Mouse (Mus musculus) intestine, embryonic 15.5 days (tissue): ENCODE results near the gene Col8a2. TPM values are rescaled to one million over a fixed set of nuclear protein-coding genes. Genes with fewer than 3 reads are reported as not detected.
A peak's percentile ranks its signal among the peaks of the same experiment; 100 is the strongest.

Experiments used
- ATAC-seq: fragments of 200-750 bp; cut with Nextera tagmentation; 2 replicates; pipeline ENCODE4 v1.8.0; 2017; ENCODE audit warnings: moderate TSS enrichment, moderate library complexity
- H3K27ac ChIP-seq: fragments of 300-500 bp; sonication (generic); 2 replicates; pipeline ENCODE4 v1.5.1; 2015; ENCODE audit warnings: mild to moderate bottlenecking, inconsistent platforms
- H3K27me3 ChIP-seq: fragments of 300-500 bp; sonication (generic); replicated peaks from 2 replicates; pipeline ENCODE4 v1.6.1; 2015; ENCODE audit warnings: inconsistent platforms
- H3K36me3 ChIP-seq: fragments of 300-500 bp; sonication (generic); 2 replicates; pipeline ENCODE4 v1.6.1; 2015; ENCODE audit warnings: inconsistent platforms
- H3K4me1 ChIP-seq: fragments of 300-500 bp; sonication (generic); replicated peaks from 2 replicates; pipeline ENCODE4 v1.6.1; 2015; ENCODE audit warnings: inconsistent platforms
- H3K4me2 ChIP-seq: fragments of 300-500 bp; sonication (generic); replicated peaks from 2 replicates; pipeline ENCODE4 v1.6.1; 2015; ENCODE audit warnings: mild to moderate bottlenecking, inconsistent platforms
- H3K4me3 ChIP-seq: fragments of 300-500 bp; sonication (generic); replicated peaks from 2 replicates; pipeline ENCODE4 v1.5.1; 2015; ENCODE audit warnings: inconsistent platforms
- H3K9ac ChIP-seq: fragments of 300-500 bp; sonication (generic); 2 replicates; pipeline ENCODE4 v1.6.1; 2015; ENCODE audit warnings: inconsistent platforms
- H3K9me3 ChIP-seq: fragments of 300-500 bp; sonication (generic); 2 replicates; pipeline ENCODE4 v1.6.1; 2016; ENCODE audit warnings: inconsistent platforms
- WGBS: fragments of 180-500 bp; shearing (Covaris S2); methylation state at CpG from one replicate; pipeline ENCODE4 v1.1.7; 2015; 5-methylcytosine and 5-hydroxymethylcytosine counted together
- polyA plus RNA-seq: library from polyadenylated mRNA; unstranded; fragments of >200 nt; fragmentation: Nextera tagmentation; extraction: Ambion mirVana; gene quantifications from 2 replicates; pipeline ENCODE4 v1.2.1, GENCODE M21; 2015

Col8a2 gene
- polyA plus RNA-seq, 1 experiment from 2014 or later: 8.2 TPM

GRCm38 (mm10) chr4:126254315-126255112, 32.1 kb upstream of the Col8a2 start:
- WGBS: 32% methylated on average over 9 of the region's 9 CpGs
- Histone ChIP-seq H3K27ac (peak overlapping the region; percentile 92; the same call in 1 of the 2 replicates), H3K27me3 (no peaks in the 10 kb centered on the region), H3K36me3 (no peaks in the 10 kb centered on the region), H3K4me1 (peaks cover 60% of the 10 kb centered on the region), H3K4me2 (peak overlapping the region; percentile 81), H3K9ac (peak overlapping the region; percentile 95), H3K4me3 (peak overlapping the region; percentile 97), H3K9me3 (no peaks in the 10 kb centered on the region)
- ATAC-seq: no peak

GRCm38 (mm10) chr4:126255113-126256001, 31.2 kb upstream of the Col8a2 start:
- under 1% methylated on average over 46 of the region's 50 CpGs for WGBS
- H3K36me3 ChIP-seq: no peaks in the 10 kb centered on the region
- peak overlapping the region; percentile 95 for H3K9ac ChIP-seq
- H3K4me2 ChIP-seq: peak overlapping the region; percentile 81
- peak overlapping the region; percentile 92 for H3K27ac ChIP-seq
- no peaks in the 10 kb centered on the region for H3K27me3 ChIP-seq
- peak overlapping the region; percentile 97 for H3K4me3 ChIP-seq
- no peaks in the 10 kb centered on the region for H3K9me3 ChIP-seq
- peaks cover 62% of the 10 kb centered on the region for H3K4me1 ChIP-seq
- 0 out of 2 replicates have a peak, but pooled peaks have one; percentile 0 for ATAC-seq

- WGBS: under 1% methylated on average over 58 of the region's 59 CpGs
Observed at GRCm38 (mm10) chr4:126256131-126256791, 30.3 kb upstream of the Col8a2 start, which contains the start of gene Map7d1. TSS of gene Map7d1 (minus strand) at chr4:126256343.

GRCm38 (mm10) chr4:126256967-126257881, 29.4 kb upstream of the Col8a2 start:
- Histone ChIP-seq H3K36me3 (no peaks in the 10 kb centered on the region), H3K4me2 (peak overlapping the region; percentile 81), H3K27me3 (no peaks in the 10 kb centered on the region), H3K4me3 (peak overlapping the region; percentile 97), H3K4me1 (peaks cover 54% of the 10 kb centered on the region), H3K27ac (peak overlapping the region; percentile 92), H3K9me3 (no peaks in the 10 kb centered on the region), H3K9ac (peak overlapping the region; percentile 95)
- WGBS: 10% methylated on average over 26 of the region's 26 CpGs
- no peak for ATAC-seq

More at GRCm38 (mm10) chr4:126256131-126256791, 30.3 kb upstream of the Col8a2 start, which contains the start of gene Map7d1:
- Histone ChIP-seq H3K4me3 (peak within 1 kb of the TSS; percentile 97), H3K9me3 (no peaks in the 10 kb centered on the region), H3K27ac (peak within 1 kb of the TSS; percentile 92), H3K4me1 (peaks cover 63% of the 10 kb centered on the region), H3K9ac (peak within 1 kb of the TSS; percentile 95), H3K36me3 (no peaks in the 10 kb centered on the region), H3K4me2 (peak within 1 kb of the TSS; percentile 81), H3K27me3 (no peaks in the 10 kb centered on the region)
- ATAC-seq: peak; percentile 90

- H3K27ac ChIP-seq: peak overlapping the region; percentile 88
- H3K4me2 ChIP-seq: peak overlapping the region; percentile 50; the same call in 1 of the 2 replicates
- no peak for ATAC-seq
- H3K27me3 ChIP-seq: no peaks in the 10 kb centered on the region
- H3K9ac ChIP-seq: no peak overlapping the region
- WGBS: 35% methylated on average over 3 of the region's 3 CpGs
- peaks cover 48% of the 10 kb centered on the region for H3K4me1 ChIP-seq
- no peaks in the 10 kb centered on the region for H3K9me3 ChIP-seq
- no peak overlapping the region for H3K4me3 ChIP-seq
- no peaks in the 10 kb centered on the region for H3K36me3 ChIP-seq
Observed at GRCm38 (mm10) chr4:126259063-126259462, 27.5 kb upstream of the Col8a2 start.

- Histone ChIP-seq H3K4me2 (peak overlapping the region; percentile 50), H3K27me3 (no peaks in the 10 kb centered on the region), H3K27ac (peak overlapping the region; percentile 88), H3K9ac (no peak overlapping the region), H3K4me1 (peaks cover 42% of the 10 kb centered on the region), H3K9me3 (no peaks in the 10 kb centered on the region), H3K4me3 (0 out of 2 replicates have a peak overlapping the region, but pooled peaks have one; percentile 6), H3K36me3 (no peaks in the 10 kb centered on the region)
- no peak for ATAC-seq
- WGBS: 6% methylated on average over 15 of the region's 15 CpGs
Observed at GRCm38 (mm10) chr4:126259523-126260160, 27.0 kb upstream of the Col8a2 start.

- Histone ChIP-seq H3K27me3 (no peaks in the 10 kb centered on the region), H3K4me1 (peaks cover 35% of the 10 kb centered on the region), H3K9ac (peak overlapping the region; percentile 10), H3K36me3 (no peaks in the 10 kb centered on the region), H3K4me3 (no peak overlapping the region), H3K27ac (peak overlapping the region; percentile 88), H3K4me2 (peak overlapping the region; percentile 50), H3K9me3 (no peaks in the 10 kb centered on the region)
- peak; percentile 47 for ATAC-seq
- WGBS: 4% methylated on average over 10 of the region's 10 CpGs
Observed at GRCm38 (mm10) chr4:126260520-126261201, 25.9 kb upstream of the Col8a2 start.

- Histone ChIP-seq H3K9me3 (no peaks in the 10 kb centered on the region), H3K4me1 (peaks cover 35% of the 10 kb centered on the region), H3K4me2 (peak overlapping the region; percentile 50), H3K9ac (no peak overlapping the region), H3K27ac (peak overlapping the region; percentile 88), H3K36me3 (no peaks in the 10 kb centered on the region), H3K4me3 (no peak overlapping the region), H3K27me3 (no peaks in the 10 kb centered on the region)
- 74% methylated on average over 6 of the region's 6 CpGs for WGBS
- no peak for ATAC-seq
Observed at GRCm38 (mm10) chr4:126261266-126261665, 25.3 kb upstream of the Col8a2 start.

- ATAC-seq: no peak; the same call in 1 of the 2 replicates
- H3K4me1 ChIP-seq: peaks cover 35% of the 10 kb centered on the region
- no peak overlapping the region for H3K9ac ChIP-seq
- H3K27ac ChIP-seq: no peak overlapping the region
- H3K9me3 ChIP-seq: no peaks in the 10 kb centered on the region
- 43% methylated on average over 7 of the region's 7 CpGs for WGBS
- peak overlapping the region; percentile 8; the same call in 1 of the 2 replicates for H3K4me2 ChIP-seq
- H3K4me3 ChIP-seq: no peak overlapping the region
- no peaks in the 10 kb centered on the region for H3K27me3 ChIP-seq
- no peaks in the 10 kb centered on the region for H3K36me3 ChIP-seq
Observed at GRCm38 (mm10) chr4:126261675-126262074, 24.9 kb upstream of the Col8a2 start.

GRCm38 (mm10) chr4:126262119-126262807, 24.3 kb upstream of the Col8a2 start, which contains the start of gene Trappc3:
TSS of gene Trappc3 (plus strand) at chr4:126262325.
- H3K4me3 ChIP-seq: peak within 1 kb of the TSS; percentile 69
- ATAC-seq: peak; percentile 94
- WGBS: under 1% methylated on average over 46 of the region's 46 CpGs
- H3K9ac ChIP-seq: peak within 1 kb of the TSS; percentile 72
- peak within 1 kb of the TSS; percentile 88 for H3K27ac ChIP-seq
- peaks cover 31% of the 10 kb centered on the region for H3K4me1 ChIP-seq
- no peaks in the 10 kb centered on the region for H3K36me3 ChIP-seq
- no peaks in the 10 kb centered on the region for H3K27me3 ChIP-seq
- H3K4me2 ChIP-seq: peak within 1 kb of the TSS; percentile 70
- no peaks in the 10 kb centered on the region for H3K9me3 ChIP-seq
